Mouse (Mus musculus): ENCODE data around the gene Gm20604. TPM values are rescaled to one million over a fixed set of nuclear protein-coding genes. Genes with fewer than 3 reads are reported as not detected.

Gene Gm20604
- total RNA-seq, 2 experiments from 2014 or later, result 2.3 to 2.4 TPM

GRCm38 (mm10) chr12:102710851-102711375 lies 47.6 kb downstream of the Gm20604 start:
- DNase-seq, result no peak
- intact Hi-C loops (cut with DNase I), result no loop called here

- intact Hi-C loops (cut with DNase I), result no loop called here
- no peak for DNase-seq
These were observed 48.6 kb downstream of the Gm20604 start for GRCm38 (mm10) chr12:102709896-102710295.

GRCm38 (mm10) chr12:102708220-102708619 lies 50.3 kb downstream of the Gm20604 start:
- peak in 1 of 2 experiments; percentile 36 for DNase-seq
- intact Hi-C loops (cut with DNase I), result no loop called here

GRCm38 (mm10) chr12:102706833-102707463 lies 51.5 kb downstream of the Gm20604 start:
- intact Hi-C loops (cut with DNase I), result loop anchor here (2.0 kb wide), 1 partner anchor 128 kb away; no protein-coding TSS in a partner anchor
- no peak for DNase-seq

DNA sequence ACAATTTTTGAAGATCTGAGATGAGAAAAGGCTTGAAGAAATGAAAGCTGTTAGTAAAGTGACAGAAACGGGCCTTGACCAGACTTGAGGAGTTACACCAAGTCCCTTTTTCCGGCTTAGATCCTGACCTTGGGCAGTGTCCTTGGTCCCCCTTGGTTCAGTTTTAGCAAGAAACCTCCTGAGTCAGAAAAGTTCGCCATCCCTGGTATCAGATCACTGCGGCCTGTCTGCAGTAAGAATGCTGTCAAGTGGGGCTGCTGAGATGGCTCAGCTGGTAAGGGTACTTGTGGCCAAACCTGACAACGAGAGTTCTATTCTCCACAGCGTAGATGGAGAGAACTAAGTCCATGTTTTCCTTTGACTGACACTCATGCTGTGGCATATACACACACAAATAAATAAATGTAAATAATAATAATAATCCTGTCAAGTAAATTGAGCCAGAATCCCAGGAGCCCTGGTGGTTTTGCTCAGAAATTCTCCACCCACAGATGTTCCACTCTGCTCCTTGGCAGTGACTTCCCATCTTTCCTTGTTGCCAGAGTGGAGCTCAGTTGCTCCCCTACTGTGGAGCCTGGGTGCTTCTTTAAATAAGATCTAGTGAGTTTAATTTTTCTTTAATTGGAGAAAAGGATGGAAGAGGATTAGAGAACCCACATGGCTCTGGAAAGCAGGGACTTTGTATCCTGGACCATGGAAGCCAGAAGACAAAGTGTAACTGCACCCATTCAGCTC lies 52.4 kb downstream of the Gm20604 start:
- intact Hi-C loops (cut with DNase I), result loop anchor here (2.0 kb wide), 1 partner anchor 127 kb away; no protein-coding TSS in a partner anchor
- DNase-seq, result no peak

DNA sequence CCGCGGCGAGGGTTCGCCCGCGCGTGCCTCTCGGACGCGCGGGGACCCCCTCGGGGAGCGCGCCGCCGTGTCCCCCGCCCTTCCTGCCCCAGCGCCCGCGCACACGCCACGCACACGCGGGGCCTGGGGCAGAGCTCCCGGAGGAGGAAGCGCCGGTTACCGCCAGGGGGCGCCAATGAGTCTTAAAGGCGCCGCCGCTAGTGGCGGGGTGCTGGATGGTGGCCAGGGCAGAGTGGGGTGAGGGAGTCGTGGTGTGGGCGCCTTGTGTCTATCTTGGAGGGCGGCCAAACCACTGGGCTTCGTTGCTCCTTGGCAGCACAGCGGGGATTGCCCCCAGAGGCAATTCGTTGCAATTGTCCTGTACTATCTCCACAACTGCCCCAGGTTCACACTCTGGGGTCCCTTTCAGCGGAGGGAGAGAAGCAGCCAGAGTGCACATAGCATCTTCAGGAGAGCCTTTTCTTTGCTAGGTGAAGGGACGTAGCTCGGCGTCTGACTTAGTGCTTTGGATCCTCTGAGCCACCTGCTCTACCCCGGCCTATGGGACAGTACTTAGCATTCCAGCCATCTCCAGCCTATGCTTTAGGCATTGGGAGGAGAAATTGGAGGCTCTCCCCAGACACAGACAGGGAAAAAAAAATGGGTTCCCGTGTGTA lies 53.1 kb downstream of the Gm20604 start:
- intact Hi-C loops (cut with DNase I), result no loop called here
- peak; percentile 80 to 82 for DNase-seq

DNA sequence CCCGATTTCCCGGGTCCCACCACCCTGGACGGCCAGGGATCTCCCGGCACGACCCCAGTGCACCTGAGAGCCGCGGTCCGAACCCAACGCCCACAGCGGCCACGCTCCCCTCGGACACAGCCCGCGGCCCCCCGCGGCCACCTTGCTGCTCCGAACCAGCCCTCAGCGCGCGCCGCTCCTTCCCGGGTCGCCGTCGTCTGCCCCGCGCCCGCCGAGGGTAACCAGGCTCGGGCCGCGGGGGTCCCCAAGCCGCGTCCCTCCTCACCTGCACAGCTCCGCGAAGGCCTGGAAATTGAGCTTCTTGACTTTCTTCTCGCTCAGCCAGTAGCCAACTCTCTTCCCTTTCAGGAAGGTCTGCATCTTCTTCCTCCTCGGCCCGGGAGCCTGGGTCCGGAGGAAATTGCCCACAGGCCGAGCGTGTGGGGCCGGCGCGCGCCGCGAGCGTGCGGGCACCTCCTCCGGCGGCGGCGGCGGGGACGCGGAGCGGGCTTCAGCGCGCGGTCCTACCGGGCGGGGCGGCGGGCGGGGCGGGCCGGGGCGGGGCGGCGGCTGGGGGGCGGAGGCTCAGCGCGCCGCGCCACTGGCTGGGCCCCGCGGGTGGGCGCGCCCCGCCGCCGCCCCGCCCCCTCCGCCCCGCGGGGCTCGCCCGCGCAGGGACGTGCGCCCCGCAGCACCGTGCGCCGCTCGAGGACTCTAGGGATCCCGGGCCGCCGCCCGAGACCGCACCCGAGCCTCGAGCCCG lies 53.8 kb downstream of the Gm20604 start, which contains the start of gene Itpk1:
Gene Itpk1 (minus strand): TSS at position 474 of the 742 bp plus-strand sequence.
- DNase-seq, result peak in 1 of 2 experiments; percentile 39
- intact Hi-C loops (cut with DNase I), result no loop called here

GRCm38 (mm10) chr12:102703921-102704408 lies 54.5 kb downstream of the Gm20604 start:
- DNase-seq, result no peak
- intact Hi-C loops (cut with DNase I), result no loop called here

- no peak for DNase-seq
These were observed 55.0 kb downstream of the Gm20604 start for GRCm38 (mm10) chr12:102703441-102703840.

DNA sequence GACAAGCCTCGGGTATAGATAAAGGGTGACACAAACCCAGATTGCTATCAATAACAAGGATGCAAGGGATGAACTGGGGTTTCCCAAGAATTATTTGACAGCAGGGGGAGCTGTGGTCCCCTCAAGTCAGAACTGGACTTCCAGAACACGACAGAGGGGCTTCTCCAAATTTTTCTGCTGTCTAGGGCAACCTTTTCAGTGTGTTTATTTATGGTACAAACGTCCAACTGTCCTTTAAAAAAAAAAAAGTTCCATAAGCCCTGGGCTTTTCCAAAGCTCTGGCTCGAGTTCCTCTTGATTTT lies 55.4 kb downstream of the Gm20604 start:
- DNase-seq, result no peak
- intact Hi-C loops (cut with DNase I), result no loop called here

More at GRCm38 (mm10) chr12:102703441-102703840, 55.0 kb downstream of the Gm20604 start:
- intact Hi-C loops (cut with DNase I), result no loop called here

GRCm38 (mm10) chr12:102702356-102703110 lies 55.9 kb downstream of the Gm20604 start:
- intact Hi-C loops (cut with DNase I), result no loop called here
- peak in 1 of 2 experiments; percentile 78 for DNase-seq

DNA sequence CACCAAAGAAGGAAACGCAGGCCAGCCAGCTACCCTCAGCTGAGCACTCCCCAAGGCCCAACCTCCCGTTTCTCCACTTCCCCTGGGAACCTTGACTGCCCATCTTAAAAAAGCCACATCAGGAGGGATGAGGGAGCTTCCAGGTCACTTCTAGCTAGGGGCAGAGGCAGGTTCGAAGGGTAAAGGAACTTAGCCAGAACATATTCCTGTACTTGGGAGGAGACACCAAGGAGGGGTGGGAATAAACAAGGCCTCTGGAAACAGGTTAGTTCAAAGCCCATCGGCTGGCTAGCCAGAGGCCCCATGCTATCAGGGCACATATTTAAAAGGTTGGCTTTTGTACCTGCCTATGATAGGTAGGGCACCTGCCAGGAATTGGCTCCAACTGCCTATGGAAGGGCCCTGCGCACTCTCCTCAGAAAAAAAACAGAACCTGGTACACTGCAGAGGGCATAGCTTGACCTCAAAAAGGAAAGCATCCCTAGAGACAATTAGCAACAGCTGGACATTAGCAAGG lies 56.7 kb downstream of the Gm20604 start:
- intact Hi-C loops (cut with DNase I), result no loop called here
- DNase-seq, result no peak

GRCm38 (mm10) chr12:102700453-102700852 lies 58.0 kb downstream of the Gm20604 start:
- intact Hi-C loops (cut with DNase I), result no loop called here
- no peak for DNase-seq

DNA sequence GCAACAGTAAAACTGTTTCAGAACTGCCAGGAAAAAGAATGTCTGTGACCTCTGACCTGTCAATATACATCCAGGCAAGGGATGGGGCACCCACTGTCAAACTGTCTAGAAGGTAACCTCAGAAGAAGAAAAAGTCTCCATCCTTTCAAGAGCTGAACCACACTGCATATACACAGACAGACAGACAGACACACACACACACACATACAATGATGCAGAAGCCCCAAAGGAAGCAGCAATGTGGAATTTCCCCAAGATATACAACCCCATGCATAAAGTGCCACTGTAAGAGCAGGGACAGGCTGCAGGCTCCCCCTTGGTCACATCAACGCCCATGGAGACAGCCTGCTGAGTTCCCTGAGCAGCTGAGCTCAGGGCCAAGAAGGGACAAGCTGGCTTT lies 59.3 kb downstream of the Gm20604 start:
- intact Hi-C loops (cut with DNase I), result no loop called here
- no peak for DNase-seq

GRCm38 (mm10) chr12:102698089-102698684 lies 60.3 kb downstream of the Gm20604 start:
- no peak for DNase-seq
- intact Hi-C loops (cut with DNase I), result no loop called here

DNA sequence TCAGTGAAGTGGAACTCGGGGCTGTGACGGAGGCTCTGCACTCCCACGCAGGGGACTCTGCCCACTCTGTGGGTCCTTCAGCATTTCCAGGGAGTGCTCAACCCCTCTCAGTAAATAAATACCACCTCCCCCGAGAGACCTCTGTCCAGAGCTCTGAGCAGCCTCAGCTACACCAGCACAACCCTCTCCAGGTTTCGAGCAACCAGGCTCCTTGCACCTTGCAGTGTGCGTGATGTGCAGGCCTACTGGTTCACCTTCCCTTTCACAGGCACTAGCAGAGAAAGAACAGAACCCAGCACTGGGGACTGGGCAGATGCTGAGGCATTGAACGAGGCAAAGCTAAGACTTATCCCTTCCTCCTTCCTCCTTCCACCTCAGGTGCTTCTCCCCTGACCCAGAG lies 61.1 kb downstream of the Gm20604 start:
- intact Hi-C loops (cut with DNase I), result no loop called here
- no peak for DNase-seq

GRCm38 (mm10) chr12:102696635-102697354 lies 61.7 kb downstream of the Gm20604 start:
- no peak for DNase-seq
- intact Hi-C loops (cut with DNase I), result no loop called here
